Mouse (Mus musculus) cerebellum, postnatal 36 days (tissue): ENCODE measurements at regions not wholly inside any gene's neighbourhood (a gene's known extent, or its start where the extent isn't known, plus 50 kb on each side); places are given as distances from the start of the nearest gene placed in this dataset.
"Not testable (repeated sequence)": the region's sequence is repeated elsewhere in the genome, so short reads cannot be mapped to it uniquely, and the experiment has no call there.

Source experiments
- DNase-seq, 2 experiments: peaks; one replicate each; pipeline ENCODE4 v3.0.0; 2021 to 2022; ENCODE audit warnings: mixed read lengths in 2 of 2

GRCm38 (mm10) chr8:37048912-37049692 lies 55.7 kb downstream of the AI429214 start:
- DNase-seq, result no peak

DNA sequence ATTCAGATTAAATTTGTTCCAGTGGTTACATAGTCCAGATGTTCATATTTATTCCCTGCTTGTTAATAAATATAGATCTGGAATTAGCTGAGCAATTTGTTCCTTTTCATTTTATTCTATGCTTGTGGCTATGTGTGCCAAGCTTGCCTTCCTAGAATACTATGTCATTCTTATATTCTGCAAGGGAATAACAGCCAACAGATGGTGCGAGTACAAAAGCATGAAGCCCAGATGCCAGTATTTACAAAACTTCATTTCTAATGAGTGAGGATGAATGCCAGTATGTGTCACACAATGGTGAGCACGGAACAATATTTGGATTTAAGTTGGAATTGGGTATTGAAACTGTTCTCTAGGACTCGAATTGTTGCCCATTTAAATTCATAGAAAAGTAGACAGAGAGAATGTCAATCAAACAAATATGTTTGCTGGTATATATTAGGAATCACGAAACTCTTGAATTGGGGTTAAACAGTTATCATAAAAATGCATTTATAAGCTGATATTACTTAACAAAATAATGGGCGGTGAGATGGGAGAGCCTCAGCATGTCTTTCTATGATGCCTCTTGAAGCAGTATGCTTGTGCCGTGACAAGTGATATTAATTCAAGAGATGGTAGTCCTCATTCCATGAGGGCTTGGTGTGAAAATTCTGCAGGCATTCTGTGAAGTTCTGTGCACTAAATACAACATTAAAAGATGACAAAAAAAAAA lies 56.7 kb downstream of the AI429214 start:
- no peak for DNase-seq

DNA sequence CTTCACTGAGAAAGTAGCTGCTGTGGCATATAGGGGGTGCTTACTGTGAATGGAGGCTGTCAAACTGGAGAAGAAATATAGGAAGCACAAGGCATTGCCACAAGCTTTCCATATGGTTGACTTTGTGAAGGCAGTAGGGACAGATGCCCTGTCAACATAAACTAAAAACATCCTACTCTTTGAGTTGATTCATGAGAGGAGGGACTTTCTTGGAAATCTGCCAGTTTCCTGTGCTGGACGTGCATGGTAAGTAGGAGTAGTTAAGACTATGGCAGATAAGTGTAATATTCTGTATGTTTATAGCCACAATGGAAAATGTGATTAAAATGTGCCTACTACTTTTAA lies 57.3 kb downstream of the AI429214 start:
- no peak for DNase-seq

GRCm38 (mm10) chr8:37056376-37056775 lies 63.0 kb downstream of the AI429214 start:
- no peak for DNase-seq

- DNase-seq, result no peak
These were observed 65.0 kb downstream of the AI429214 start for GRCm38 (mm10) chr8:37058390-37058789.

- DNase-seq, result peak; percentile 51 to 64
These were observed 68.9 kb downstream of the AI429214 start for GRCm38 (mm10) chr8:37062012-37062944.

GRCm38 (mm10) chr8:37063764-37064331 lies 70.4 kb downstream of the AI429214 start:
- DNase-seq, result peak; percentile 64 to 75

- DNase-seq, result no peak
These were observed 79.5 kb downstream of the AI429214 start for GRCm38 (mm10) chr8:37072905-37073304.

DNA sequence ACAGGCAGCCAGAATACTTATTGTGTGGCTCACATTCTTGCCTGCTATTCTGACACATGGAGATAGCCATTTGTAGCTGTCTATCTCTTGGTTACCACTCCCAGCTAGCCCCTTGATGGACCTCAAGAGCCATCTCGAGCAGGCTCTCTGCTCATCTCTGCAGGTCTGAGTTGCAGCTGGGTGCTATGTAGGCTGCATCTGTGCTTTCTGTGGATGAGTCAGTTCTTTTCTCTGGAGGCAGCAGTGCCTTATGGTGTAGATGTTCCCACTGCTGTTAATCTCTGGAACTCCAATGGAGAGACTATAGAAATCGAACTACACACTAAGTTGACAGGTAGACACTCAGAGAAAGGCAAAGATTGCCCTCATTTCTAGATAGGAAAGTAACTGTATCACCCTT lies 106.3 kb downstream of the AI429214 start:
- no peak for DNase-seq

DNA sequence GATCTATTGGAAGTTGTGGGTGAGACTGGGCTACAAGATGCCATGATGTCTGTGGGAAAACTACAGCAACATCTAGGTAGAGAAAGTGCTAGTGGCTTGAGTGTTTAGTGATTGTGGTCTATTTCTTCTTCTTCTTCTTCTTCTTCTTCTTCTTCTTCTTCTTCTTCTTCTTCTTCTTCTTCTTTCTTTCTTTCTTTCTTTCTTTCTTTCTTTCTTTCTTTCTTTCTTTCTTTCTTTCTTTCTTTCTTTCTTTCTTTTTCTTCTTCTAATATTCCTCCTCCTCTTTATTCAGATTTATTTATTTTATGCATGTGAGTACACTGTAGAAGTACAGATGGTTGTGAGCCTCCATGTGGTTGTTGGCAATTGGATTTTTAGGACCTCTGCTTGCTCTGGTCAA lies 119.0 kb downstream of the AI429214 start:
- not testable (repeated sequence) for DNase-seq

DNA sequence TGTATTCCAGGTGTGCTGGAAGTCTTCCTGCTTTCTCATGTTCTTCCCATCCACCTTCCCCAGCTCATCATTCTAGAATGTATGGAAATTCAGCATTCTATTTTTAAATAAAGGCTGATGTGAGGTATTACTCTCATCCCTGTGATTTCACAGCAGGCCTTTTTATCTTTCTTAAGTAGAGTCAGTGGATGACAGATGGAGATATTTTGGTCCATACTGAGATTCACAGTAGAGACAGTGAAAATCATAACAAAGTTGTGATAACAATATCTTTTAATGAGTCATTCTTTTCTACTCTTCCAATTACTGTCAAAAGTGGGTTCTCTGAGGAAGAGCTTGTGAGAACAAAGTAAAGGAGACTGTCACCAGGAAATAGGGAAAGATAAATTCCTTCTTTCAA lies 132.4 kb downstream of the AI429214 start:
- no peak for DNase-seq

DNA sequence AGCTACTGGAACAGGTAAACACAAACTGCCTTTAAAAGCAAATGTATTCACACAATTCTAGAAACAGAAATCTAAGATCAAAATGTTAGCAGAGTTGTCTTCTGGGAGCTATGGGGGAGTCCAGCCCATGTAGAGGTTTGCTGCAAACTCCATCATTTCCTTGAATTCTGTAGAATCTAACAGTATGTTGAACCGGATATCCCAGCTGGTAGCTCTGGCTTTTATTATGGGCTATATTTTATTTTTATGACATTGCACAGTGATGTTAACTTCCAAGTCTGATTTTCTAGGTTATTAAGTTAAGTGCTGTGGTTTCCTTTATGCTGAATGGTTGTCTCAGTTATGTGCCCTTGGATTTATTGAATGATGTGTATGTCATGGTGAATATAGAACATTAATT lies 136.3 kb downstream of the AI429214 start:
- DNase-seq, result no peak

- DNase-seq, result no peak
These were observed 138.6 kb downstream of the AI429214 start for GRCm38 (mm10) chr8:37131988-37132387.

DNA sequence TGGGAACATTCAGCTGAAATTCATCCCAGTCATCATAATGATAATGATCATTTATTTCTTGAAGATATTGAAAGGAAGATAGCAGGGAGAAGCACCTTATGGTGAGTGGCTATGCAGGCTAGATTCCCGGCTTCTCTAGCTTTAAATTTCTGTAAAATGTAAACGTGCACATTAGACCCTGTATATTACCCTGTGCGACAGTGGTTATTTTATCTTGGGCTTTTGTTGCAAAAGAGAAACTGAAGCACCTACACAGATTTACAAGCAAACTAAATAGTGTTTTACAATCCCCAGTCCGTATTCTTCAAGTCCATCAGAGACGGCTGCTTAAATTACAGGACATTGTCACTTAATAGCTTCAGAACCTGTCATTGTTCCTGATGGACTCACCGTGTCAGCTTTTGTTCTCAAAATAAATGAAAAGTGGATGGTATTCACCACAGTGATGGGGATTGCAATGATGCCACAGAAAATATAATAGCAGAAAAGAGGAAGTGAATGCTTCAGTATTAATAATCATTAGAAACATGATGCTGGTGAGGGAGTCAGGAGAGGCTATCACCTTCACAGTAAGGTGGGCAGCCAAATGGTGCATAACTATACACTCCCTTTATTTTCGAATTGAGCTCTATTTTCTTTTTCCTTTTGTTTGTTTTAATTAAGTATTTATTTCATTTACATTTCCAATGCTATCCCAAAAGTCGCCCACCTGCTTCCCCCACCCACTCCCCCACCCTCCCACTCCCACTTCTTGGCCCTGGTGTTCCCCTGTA lies 141.0 kb downstream of the AI429214 start:
- no peak for DNase-seq

DNA sequence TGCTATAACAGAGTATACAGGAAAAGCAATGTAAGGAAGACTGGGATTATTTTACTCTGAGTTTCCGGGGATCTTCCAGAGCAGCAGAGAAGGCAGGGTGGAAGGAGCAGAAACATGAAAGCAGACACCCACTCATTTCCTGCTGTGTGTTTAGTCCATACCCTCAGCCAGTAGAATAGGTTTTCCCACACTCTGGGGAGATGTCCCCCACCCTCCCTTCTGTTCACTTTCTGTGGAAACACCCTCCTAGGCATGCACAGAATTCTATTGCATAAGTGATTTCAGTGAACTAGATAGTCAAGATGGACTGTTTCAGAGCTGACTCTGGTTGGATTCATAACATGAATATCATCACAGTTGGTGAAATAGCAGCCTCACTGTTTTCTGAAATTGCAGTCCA lies 156.9 kb downstream of the AI429214 start:
- no peak for DNase-seq

DNA sequence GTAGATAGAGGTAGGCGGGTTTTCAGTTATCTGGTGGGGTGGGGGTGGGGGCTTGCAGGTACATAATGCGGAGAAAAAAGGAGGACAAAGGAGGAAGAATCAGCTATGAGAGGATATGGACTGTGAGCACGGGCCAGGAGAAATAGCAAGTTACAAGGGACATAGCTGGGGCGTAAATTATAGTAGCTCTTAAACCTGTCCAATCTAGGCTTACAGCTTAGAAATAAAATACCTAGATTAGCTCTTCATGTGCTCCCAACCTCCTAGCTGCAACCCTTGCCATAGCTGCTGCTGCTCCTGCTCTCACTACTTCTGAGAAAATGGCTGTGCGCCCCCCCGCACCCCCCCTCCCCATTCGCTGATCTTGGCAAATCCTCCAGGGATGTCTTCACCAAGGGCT lies 161.0 kb downstream of the AI429214 start:
- no peak for DNase-seq

GRCm38 (mm10) chr8:37154946-37155345 lies 161.5 kb downstream of the AI429214 start:
- DNase-seq, result no peak

DNA sequence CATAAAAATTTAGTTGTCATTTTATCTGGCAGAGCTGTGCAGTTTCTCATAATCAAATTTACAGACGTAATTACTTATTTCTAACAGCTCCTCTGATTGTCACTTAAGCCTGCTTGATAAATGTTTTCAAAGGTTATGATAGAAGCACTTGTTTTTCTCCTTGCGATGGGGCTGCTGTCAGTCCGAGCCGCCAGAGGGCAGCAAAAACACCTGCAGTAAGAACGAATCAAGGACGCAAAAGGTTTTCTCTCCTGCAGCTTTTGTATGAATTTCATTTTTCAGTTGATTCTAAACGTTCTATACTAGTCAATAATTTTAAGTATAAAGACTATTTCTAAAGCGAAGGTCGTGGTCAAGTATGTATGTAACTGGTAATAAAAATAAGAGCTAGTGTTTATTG lies 166.1 kb downstream of the AI429214 start:
- DNase-seq, result peak; percentile 65

DNA sequence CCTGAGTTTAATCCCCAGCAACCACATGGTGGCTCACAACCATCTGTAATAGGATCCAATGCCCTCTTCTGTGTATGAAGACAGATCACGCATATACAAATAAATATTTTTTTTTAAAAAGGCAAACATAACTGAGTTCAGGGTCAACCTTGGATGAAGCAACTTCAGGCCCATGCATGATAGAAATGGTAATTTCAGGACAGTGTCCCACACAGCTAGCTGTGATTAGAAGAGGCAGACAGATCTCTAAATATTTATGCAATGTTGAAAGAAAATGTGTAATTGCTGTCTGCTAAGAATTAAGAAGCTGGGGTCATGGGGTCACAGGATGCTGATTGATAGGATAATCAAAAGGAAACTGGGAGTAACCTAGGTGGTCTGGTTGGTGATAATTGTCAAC lies 203.5 kb downstream of the AI429214 start:
- DNase-seq, result no peak

GRCm38 (mm10) chr8:37215894-37216293 lies 222.5 kb downstream of the AI429214 start:
- no peak for DNase-seq

- no peak for DNase-seq
These were observed 233.7 kb downstream of the AI429214 start for GRCm38 (mm10) chr8:37227091-37227490.

- DNase-seq, result peak; percentile 19 to 21
These were observed 243.9 kb downstream of the AI429214 start for GRCm38 (mm10) chr8:37237306-37237705.
